Mouse (Mus musculus) heart, adult 2 months (tissue): ENCODE results near the gene Zcchc7. TPM values are rescaled to one million over a fixed set of nuclear protein-coding genes. Genes with fewer than 3 reads are reported as not detected.
"Not testable (repeated sequence)": the region's sequence is repeated elsewhere in the genome, so short reads cannot be mapped to it uniquely, and the experiment has no call there.

ENCODE experiments used
- DNase-seq, 2 experiments: peaks; one replicate each; pipeline ENCODE4 v3.0.0; 2021
- H3K27ac ChIP-seq: fragments of 200-600 bp; 2 replicates; pipeline ENCODE4 v1.8.1; 2022
- H3K27me3 ChIP-seq: fragments of 200-500 bp; 2 replicates; pipeline ENCODE4 v1.6.1; 2012; ENCODE audit warnings: mild to moderate bottlenecking, low read length, inconsistent platforms, mixed read lengths; ENCODE audit not compliant: control insufficient read depth, insufficient read depth
- H3K36me3 ChIP-seq: fragments of 200-500 bp; 2 replicates; pipeline ENCODE4 v1.6.1; 2012; ENCODE audit warnings: low read length, inconsistent platforms; ENCODE audit not compliant: control insufficient read depth, insufficient read depth
- H3K4me1 ChIP-seq: fragments of 200-500 bp; 2 replicates; pipeline ENCODE4 v1.6.1; 2011; ENCODE audit warnings: low read length; ENCODE audit not compliant: control insufficient read depth, insufficient read depth
- H3K4me3 ChIP-seq: fragments of 200-600 bp; 2 replicates; pipeline ENCODE4 v1.8.1; 2022
- H3K79me2 ChIP-seq: fragments of 200-500 bp; replicated peaks from 2 replicates; pipeline ENCODE4 v1.6.1; 2012; ENCODE audit warnings: mild to moderate bottlenecking, inconsistent platforms, low read length, moderate library complexity, mixed read lengths; ENCODE audit not compliant: control insufficient read depth, insufficient read depth
- H3K9ac ChIP-seq: fragments of 200-500 bp; 2 replicates; pipeline ENCODE4 v1.6.1; 2012; ENCODE audit warnings: low read depth, mild to moderate bottlenecking, control low read depth, inconsistent platforms, low read length, mixed read lengths
- CTCF ChIP-seq: fragments of 200-600 bp; IDR thresholded peaks from 2 replicates; pipeline ENCODE4 v1.8.1; 2022; ENCODE audit warnings: antibody characterized with exemption, mild to moderate bottlenecking, moderate library complexity
- EP300 ChIP-seq: fragments of 200-500 bp; IDR thresholded peaks from 2 replicates; pipeline ENCODE4 v1.6.1; 2011; ENCODE audit warnings: low read depth, low read length, control low read depth; ENCODE audit not compliant: insufficient read depth
- POLR2A ChIP-seq: fragments of 200-500 bp; IDR thresholded peaks from 2 replicates; pipeline ENCODE4 v1.6.1; 2011; ENCODE audit warnings: mild to moderate bottlenecking, low read depth, low read length, control low read depth; ENCODE audit not compliant: insufficient read depth
- WGBS: fragments of 180-500 bp; shearing (Covaris S2); methylation state at CpG from one replicate; pipeline ENCODE4 v1.1.7; 2018; 5-methylcytosine and 5-hydroxymethylcytosine counted together
- intact Hi-C: fragments of 180-260 bp; cut with DNase I; formaldehyde crosslinking; loops from one replicate; pipeline ENCODE4 v1.15.1; 2025
- polyA plus RNA-seq: library from polyadenylated mRNA; depleted of rRNA; stranded (reverse); fragments of >200 nt; gene quantifications from 2 replicates; pipeline ENCODE4 v1.2.3, GENCODE M21; 2012
- total RNA-seq, 2 experiments: library from RNA; stranded (reverse); gene quantifications; 2 replicates each; pipeline ENCODE4 v1.2.3; 2021

The Zcchc7 gene
- total and polyA plus RNA-seq, 3 experiments = 6.7 to 12.9 (median 12.4) TPM

DNA sequence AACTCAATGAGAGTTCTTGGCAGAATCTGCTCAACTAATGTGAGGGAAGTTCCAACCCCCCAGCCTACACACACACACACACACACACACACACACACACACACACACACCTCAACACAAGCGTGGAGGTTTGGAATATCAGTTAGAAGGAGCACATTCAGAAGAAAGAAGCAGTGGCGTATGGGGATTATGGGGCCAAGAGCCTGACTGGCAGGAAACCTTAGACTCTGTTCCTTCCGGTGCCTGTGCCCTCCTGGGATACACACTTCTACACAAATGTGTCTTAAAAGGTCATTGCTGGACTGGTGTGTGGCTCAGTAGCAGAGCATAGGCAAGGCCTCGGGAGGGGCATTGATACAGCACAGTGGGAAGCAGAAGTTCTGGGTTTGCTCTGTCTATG, 34.4 kb upstream of the Zcchc7 start:
- Histone ChIP-seq H3K79me2 (no peaks in the 10 kb centered on the region), H3K27me3 (peaks cover 7% of the 10 kb centered on the region), H3K36me3 (no peaks in the 10 kb centered on the region), H3K27ac (no peak overlapping the region), H3K4me1 (no peaks in the 10 kb centered on the region), H3K9ac (no peak overlapping the region), H3K4me3 (no peak overlapping the region)
- intact Hi-C loops = no loop called here
- WGBS = 80% methylated on average over 4 of the region's 4 CpGs
- DNase-seq = no peak
- no peak for TF ChIP-seq POLR2A
- TF ChIP-seq CTCF = no peak
- no peak for TF ChIP-seq EP300

DNA sequence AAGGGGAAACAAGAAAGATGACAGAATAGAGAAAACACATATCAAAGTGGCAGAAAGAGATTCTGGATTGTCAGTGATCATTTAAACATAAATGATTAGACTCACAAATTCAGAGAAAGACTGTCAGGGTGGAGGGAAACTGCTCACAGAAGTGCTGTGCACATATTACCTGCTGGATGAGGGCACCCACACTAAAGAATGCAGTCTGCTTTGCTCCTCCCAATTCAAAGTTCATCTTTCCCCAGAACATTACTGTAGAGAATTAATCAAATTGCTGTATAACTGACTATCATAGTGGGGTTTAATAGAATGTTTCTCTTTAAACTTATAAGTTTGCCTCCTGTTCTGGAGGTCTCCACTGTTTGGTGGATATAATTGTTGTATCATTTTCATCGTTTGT, 15.2 kb upstream of the Zcchc7 start:
- 51% methylated on average over 1 of the region's 1 CpGs for WGBS
- Histone ChIP-seq H3K4me3 (no peak overlapping the region), H3K36me3 (no peaks in the 10 kb centered on the region), H3K9ac (no peak overlapping the region), H3K4me1 (no peaks in the 10 kb centered on the region), H3K27ac (no peak overlapping the region), H3K27me3 (no peaks in the 10 kb centered on the region), H3K79me2 (no peaks in the 10 kb centered on the region)
- intact Hi-C loops = no loop called here
- TF ChIP-seq EP300 (no peak), POLR2A (no peak), CTCF (no peak)
- DNase-seq = no peak

DNA sequence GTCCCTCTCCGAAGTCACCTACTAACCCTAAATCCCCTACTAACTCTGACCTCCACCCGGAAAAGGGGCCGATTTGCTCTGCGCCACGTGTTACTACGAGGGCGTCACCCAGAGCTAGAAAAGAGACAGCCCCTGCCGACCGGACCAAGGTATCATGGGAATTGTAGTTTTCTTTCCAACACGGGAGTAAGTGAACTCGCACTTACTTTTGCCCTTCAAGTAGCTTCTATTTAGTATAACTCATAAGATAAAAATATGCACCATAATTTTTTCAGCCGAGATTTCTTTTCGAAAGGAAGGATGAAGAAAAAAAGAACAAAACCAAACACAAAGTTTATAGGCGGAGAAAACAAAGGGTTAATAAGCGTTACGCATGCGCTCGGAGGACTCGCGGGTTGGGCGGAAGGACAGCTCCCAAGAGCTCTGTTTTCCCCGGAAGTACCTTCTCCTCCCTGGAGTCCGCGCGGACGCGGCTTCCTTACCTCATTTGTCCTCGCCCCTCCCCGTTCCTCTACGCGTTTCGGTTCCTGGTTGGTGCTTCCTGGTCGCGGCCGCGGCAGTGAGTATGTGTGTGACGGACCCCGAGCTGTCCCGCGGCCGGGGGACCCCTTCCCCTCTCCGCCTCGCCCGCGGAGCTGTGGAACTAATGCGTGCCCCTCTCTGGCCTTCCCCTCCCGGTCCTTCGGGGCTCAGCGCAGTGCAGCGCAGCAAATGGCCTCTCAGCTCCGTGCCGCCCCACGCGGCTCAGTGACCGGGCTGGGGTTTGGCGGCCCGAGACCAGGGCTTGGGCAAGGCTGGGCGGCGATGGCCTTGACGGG, 666 bp downstream of the Zcchc7 start:
- Histone ChIP-seq H3K27me3 (no peaks in the 10 kb centered on the region), H3K79me2 (peaks cover 4% of the 10 kb centered on the region), H3K27ac (peak overlapping the region; percentile 91), H3K4me1 (peaks cover 1% of the 10 kb centered on the region), H3K9ac (peak overlapping the region; percentile 97), H3K4me3 (peak overlapping the region; percentile 69), H3K36me3 (peaks cover 8% of the 10 kb centered on the region)
- WGBS = under 1% methylated on average over 60 of the region's 60 CpGs
- peak; percentile 91 to 95 for DNase-seq
- intact Hi-C loops = no loop called here
- TF ChIP-seq EP300 (peak; percentile 80), CTCF (peak; percentile 27), POLR2A (peak; percentile 92)

DNA sequence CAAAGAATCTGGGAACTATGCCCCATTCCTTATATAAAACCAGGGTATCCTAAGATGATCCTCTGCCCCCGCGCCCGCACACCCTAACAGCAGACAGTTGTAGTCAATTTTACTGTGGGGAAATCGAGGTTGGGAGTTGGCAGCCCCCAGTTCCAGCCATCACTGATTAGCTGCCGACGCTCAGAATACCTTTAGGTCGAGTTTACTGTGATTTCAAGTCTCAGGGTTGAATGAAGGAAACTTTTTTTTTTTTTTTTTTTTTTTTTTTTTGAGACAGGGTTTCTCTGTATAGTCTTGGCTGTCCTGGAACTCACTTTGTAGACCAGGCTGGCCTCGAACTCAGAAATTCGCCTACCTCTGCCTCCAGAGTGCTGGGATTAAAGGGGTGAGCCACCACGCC, 1.5 kb downstream of the Zcchc7 start:
- 7% methylated on average over 10 of the region's 10 CpGs for WGBS
- H3K4me1 ChIP-seq, H3K79me2 ChIP-seq, H3K27me3 ChIP-seq, intact Hi-C loops, DNase-seq: not testable (repeated sequence)
- Histone ChIP-seq H3K36me3 (peaks cover 10% of the 10 kb centered on the region), H3K9ac (peak overlapping the region; percentile 97), H3K4me3 (peak overlapping the region; percentile 69), H3K27ac (peak overlapping the region; percentile 91)

DNA sequence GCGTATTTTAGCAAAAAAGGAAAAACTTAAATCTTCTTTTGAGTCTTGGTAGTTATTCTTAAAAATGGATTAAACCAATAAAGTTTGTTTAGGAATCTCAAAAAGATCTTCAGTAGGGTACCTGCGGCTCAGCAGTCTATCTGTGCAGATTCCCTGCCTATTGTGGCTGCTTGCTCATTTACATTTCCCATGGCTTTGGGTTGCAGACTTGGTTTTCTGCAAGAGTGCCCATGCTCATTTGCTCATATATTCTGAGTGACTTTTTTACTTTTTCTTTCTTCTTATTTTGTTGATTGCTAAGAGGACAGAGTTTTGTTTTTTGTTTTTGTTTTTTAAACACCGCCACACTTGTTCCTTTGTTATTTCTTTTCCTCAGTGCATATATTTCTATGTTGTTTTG, 19.2 kb downstream of the Zcchc7 start:
- Histone ChIP-seq H3K36me3 (no peaks in the 10 kb centered on the region), H3K4me3 (no peak overlapping the region), H3K4me1 (peaks cover 2% of the 10 kb centered on the region), H3K79me2 (no peaks in the 10 kb centered on the region), H3K27ac (no peak overlapping the region), H3K9ac (no peak overlapping the region), H3K27me3 (no peaks in the 10 kb centered on the region)
- no peak for DNase-seq
- WGBS = 93% methylated on average over 3 of the region's 3 CpGs
- intact Hi-C loops = no loop called here
- no peak for TF ChIP-seq POLR2A
- TF ChIP-seq CTCF = no peak
- no peak for TF ChIP-seq EP300

DNA sequence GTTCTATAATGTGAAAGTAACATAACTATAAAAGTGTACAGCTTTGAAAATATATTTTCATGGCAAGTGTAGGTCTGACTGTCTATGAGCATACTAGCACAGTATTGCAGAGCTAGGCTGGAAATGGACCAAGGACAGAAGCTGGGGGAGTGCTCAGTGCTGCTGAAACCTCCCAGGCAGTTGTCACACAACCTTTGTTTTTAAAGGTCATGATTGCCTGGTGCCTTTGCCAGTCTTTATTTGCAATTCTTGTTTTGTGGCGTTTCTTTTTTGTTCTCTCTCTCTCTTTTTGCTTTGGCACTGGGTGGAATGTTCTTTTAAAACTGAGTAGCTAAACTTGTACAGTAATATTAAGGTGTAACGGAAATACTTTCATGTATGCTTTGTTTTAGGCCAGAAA, 21.0 kb downstream of the Zcchc7 start:
- Histone ChIP-seq H3K79me2 (no peaks in the 10 kb centered on the region), H3K27ac (no peak overlapping the region)
- 72% methylated on average over 2 of the region's 2 CpGs for WGBS

More for the DNA sequence above, 21.0 kb downstream of the Zcchc7 start:
- peak; percentile 23 to 31 for DNase-seq
- TF ChIP-seq EP300 (no peak), POLR2A (no peak), CTCF (no peak)
- Histone ChIP-seq H3K4me1 (peaks cover 2% of the 10 kb centered on the region), H3K27me3 (no peaks in the 10 kb centered on the region), H3K9ac (no peak overlapping the region), H3K4me3 (no peak overlapping the region), H3K36me3 (no peaks in the 10 kb centered on the region)
- intact Hi-C loops = no loop called here
